Mouse (Mus musculus) embryonic fibroblast, embryonic 13.5 days (primary cell): ENCODE measurements around the gene Grin2a. TPM values are rescaled to one million over a fixed set of nuclear protein-coding genes. Genes with fewer than 3 reads are reported as not detected.

Experiments
- H3K27ac ChIP-seq: 2 replicates; pipeline ENCODE4 v1.5.1; 2012; ENCODE audit warnings: low read length, control low read depth, inconsistent platforms; ENCODE audit not compliant: insufficient read depth
- H3K4me1 ChIP-seq: 2 replicates; pipeline ENCODE4 v1.6.1; 2011; ENCODE audit warnings: low read length; ENCODE audit not compliant: control insufficient read depth, insufficient read depth
- H3K4me3 ChIP-seq: 2 replicates; pipeline ENCODE4 v1.5.1; 2011; ENCODE audit warnings: mild to moderate bottlenecking, control low read depth, low read length; ENCODE audit not compliant: insufficient read depth
- CTCF ChIP-seq: IDR thresholded peaks from 2 replicates; pipeline ENCODE4 v1.5.1; 2011; ENCODE audit warnings: mild to moderate bottlenecking, control low read depth, low read length, moderate library complexity, borderline replicate concordance; ENCODE audit not compliant: insufficient read depth
- POLR2A ChIP-seq: IDR thresholded peaks from 2 replicates; pipeline ENCODE4 v1.6.1; 2011; ENCODE audit warnings: low read depth, mild to moderate bottlenecking, control low read depth, low read length, moderate library complexity
- polyA plus RNA-seq: library from polyadenylated mRNA; stranded (reverse); fragments of >200 nt; gene quantifications from 2 replicates; pipeline ENCODE4 v1.2.4, GENCODE M21; 2011; ENCODE audit warnings: low read depth; ENCODE audit not compliant: missing spikeins, insufficient read length

The Grin2a gene
- polyA plus RNA-seq, 1 experiment, result 0.11 TPM

- TF ChIP-seq POLR2A (no peak), CTCF (no peak)
- Histone ChIP-seq H3K27ac (no peak overlapping the region), H3K4me1 (no peaks in the 10 kb centered on the region), H3K4me3 (no peak overlapping the region)
Observed at GRCm38 (mm10) chr16:9999926-10000325, 4.6 kb upstream of the Grin2a start.

GRCm38 (mm10) chr16:9997931-9998330, 2.6 kb upstream of the Grin2a start:
- Histone ChIP-seq H3K4me3 (no peak overlapping the region), H3K27ac (no peak overlapping the region), H3K4me1 (no peaks in the 10 kb centered on the region)
- no peak for TF ChIP-seq CTCF
- TF ChIP-seq POLR2A, result no peak

- Histone ChIP-seq H3K4me1 (no peaks in the 10 kb centered on the region), H3K27ac (no peak overlapping the region), H3K4me3 (no peak overlapping the region)
- TF ChIP-seq POLR2A (no peak), CTCF (no peak)
Observed at GRCm38 (mm10) chr16:9995814-9996210, 452 bp upstream of the Grin2a start.

GRCm38 (mm10) chr16:9994041-9994950, 1.1 kb downstream of the Grin2a start:
- Histone ChIP-seq H3K4me3 (no peak overlapping the region), H3K4me1 (no peaks in the 10 kb centered on the region), H3K27ac (no peak overlapping the region)
- TF ChIP-seq POLR2A, result no peak
- TF ChIP-seq CTCF, result no peak

- peak; percentile 91 for TF ChIP-seq CTCF
- no peak for TF ChIP-seq POLR2A
- Histone ChIP-seq H3K4me3 (peak overlapping the region; percentile 21; the same call in 1 of the 2 replicates), H3K4me1 (no peaks in the 10 kb centered on the region), H3K27ac (no peak overlapping the region)
Observed at GRCm38 (mm10) chr16:9993255-9994040, 1.9 kb downstream of the Grin2a start.

- Histone ChIP-seq H3K4me3 (no peak overlapping the region; the same call in 1 of the 2 replicates), H3K4me1 (no peaks in the 10 kb centered on the region), H3K27ac (no peak overlapping the region)
- TF ChIP-seq POLR2A (no peak), CTCF (no peak)
Observed at GRCm38 (mm10) chr16:9992773-9993221, 2.6 kb downstream of the Grin2a start.

- TF ChIP-seq CTCF, result no peak
- TF ChIP-seq POLR2A, result no peak
- no peaks in the 10 kb centered on the region for H3K4me1 ChIP-seq
- no peak overlapping the region for H3K4me3 ChIP-seq
- no peak overlapping the region for H3K27ac ChIP-seq
Observed at GRCm38 (mm10) chr16:9992076-9992772, 3.1 kb downstream of the Grin2a start.

GRCm38 (mm10) chr16:9985041-9985440, 10.3 kb downstream of the Grin2a start:
- Histone ChIP-seq H3K27ac (no peak overlapping the region), H3K4me1 (no peaks in the 10 kb centered on the region), H3K4me3 (no peak overlapping the region)
- TF ChIP-seq POLR2A, result no peak
- no peak for TF ChIP-seq CTCF

- TF ChIP-seq POLR2A, result no peak
- no peak for TF ChIP-seq CTCF
- Histone ChIP-seq H3K27ac (0 out of 2 replicates have a peak overlapping the region, but pooled peaks have one; percentile 32), H3K4me3 (no peak overlapping the region), H3K4me1 (no peaks in the 10 kb centered on the region)
Observed at GRCm38 (mm10) chr16:9980641-9981040, 14.7 kb downstream of the Grin2a start.
